Mouse (Mus musculus) bone marrow, adult 2 months (tissue): Measurements from ENCODE around the gene Galnt6.

ENCODE experiments used
- CTCF ChIP-seq: fragments of 200-500 bp; IDR thresholded peaks from 2 replicates; pipeline ENCODE4 v1.5.1; 2011; ENCODE audit warnings: low read length, control low read depth; ENCODE audit not compliant: control insufficient read depth, insufficient read depth
- POLR2A ChIP-seq: fragments of 200-500 bp; IDR thresholded peaks from 2 replicates; pipeline ENCODE4 v1.6.1; 2011; ENCODE audit warnings: low read depth, mild to moderate bottlenecking, control low read depth, low read length, borderline replicate concordance; ENCODE audit not compliant: control insufficient read depth

DNA sequence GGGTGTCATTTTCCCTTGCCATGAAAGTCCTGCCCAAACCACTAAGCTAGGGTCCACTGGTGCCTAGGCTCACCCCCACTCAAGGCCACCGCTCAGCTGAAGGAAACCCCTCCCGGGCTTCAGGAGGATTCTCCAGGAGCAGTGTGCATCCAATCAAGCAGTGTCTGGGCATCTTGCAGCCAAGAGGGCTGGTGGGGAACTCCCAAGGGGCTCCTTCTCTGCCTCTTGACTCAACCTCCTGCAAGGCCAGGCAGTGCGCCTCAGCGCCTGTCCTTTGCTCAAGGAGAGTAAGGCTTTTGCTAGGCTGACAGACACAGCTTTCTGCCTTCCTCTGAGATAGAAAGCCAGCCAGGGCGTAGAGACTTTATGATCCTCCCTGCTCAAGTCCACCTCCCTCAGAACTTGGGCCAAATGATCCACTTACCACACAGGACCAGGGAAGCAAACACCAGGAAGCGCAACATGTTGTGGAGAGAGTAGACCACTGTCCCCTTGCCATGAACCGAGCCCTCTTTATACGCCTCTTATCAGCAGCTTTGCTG is 41.7 kb downstream of the Galnt6 start, which contains the start of gene Cela1:
- no peak for TF ChIP-seq CTCF
- TF ChIP-seq POLR2A, result no peak
